Mouse (Mus musculus): ENCODE measurements around the gene Eif4ebp2.

Eif4ebp2 gene

DNA sequence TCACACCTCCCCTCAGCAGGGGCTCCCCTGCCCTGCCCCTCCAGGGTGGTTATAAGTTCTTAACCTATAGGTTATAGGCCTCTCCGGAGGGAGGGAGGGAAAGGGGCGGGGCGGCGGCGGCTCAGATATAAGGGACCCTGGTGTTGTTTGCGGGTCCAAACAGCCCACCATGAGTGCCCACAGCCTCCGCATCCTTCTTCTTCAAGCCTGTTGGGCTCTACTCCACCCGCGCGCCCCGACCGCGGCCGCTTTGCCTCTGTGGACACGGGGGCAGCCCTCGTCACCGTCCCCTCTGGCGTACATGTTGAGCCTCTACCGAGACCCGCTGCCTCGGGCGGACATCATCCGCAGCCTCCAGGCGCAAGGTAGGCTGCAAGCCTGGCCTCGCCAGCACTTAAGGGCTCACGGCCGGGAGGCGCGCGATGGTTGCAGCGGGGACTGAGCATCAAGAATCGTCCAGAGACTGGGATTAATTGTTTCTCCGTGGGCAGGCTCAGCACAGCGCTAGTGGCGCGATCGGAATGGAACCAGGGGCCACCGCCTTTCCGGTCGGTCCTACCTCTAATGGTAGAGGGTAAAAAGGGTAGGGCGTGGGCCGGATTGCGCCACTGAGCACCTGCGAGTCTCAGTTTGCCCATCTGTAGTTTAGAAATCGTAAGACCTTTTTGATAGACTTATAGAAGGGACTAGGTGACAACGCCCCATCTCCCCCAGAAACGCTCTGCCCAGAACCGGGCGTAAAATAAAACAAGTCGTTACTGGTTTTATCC, 34.1 kb downstream of the Eif4ebp2 start:
- DNase-seq (ENCODE audit: low spot score): no peak

- DNase-seq (ENCODE audit: low spot score): no peak
Observed at GRCm38 (mm10) chr10:61417672-61418071, 34.8 kb downstream of the Eif4ebp2 start, which contains the start of gene Nodal. Nodal (plus strand) TSS chr10:61417972.

DNA sequence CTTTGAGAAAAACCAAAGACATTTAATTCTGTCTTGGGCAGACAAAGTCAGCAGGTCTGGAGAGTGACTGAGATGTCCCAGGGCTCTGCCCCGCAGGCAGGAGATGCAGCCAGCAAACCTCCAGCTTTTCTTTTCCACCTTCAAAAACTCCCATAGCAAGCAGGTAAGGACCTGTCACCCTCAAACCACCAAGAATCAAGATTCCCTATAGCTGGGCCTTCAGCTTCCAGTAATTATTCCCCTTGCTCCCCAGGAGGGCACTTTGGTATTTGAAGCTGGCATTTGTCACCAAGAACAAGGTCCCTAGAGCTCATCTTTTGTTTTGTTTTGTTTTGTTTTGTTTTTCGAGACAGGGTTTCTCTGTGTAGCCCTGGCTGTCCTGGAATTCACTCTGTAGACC, 35.4 kb downstream of the Eif4ebp2 start:
- DNase-seq (ENCODE audit: low spot score): no peak

DNA sequence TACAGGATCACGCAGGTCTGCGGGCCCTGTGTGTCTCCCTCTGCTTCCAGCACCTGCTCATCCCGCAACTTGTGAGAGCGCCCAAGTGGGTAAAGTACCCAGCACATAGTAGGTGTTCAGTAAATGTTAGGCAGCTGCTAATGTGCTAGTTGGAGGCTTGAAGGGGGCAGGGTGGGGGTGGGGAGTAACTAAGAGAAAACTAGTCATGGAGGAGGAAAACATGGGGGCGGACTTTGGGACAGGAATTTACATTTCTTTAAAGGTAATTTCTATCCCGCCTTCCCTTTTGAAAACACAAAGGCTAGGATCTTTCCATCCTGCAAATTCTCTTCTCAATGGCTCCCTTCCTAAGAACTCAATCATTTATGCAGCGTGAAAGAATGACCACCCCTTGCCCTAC, 35.9 kb downstream of the Eif4ebp2 start:
- DNase-seq (ENCODE audit: low spot score): no peak

- DNase-seq (ENCODE audit: low spot score): no peak
Observed at GRCm38 (mm10) chr10:61415890-61416289, 36.6 kb downstream of the Eif4ebp2 start.

DNA sequence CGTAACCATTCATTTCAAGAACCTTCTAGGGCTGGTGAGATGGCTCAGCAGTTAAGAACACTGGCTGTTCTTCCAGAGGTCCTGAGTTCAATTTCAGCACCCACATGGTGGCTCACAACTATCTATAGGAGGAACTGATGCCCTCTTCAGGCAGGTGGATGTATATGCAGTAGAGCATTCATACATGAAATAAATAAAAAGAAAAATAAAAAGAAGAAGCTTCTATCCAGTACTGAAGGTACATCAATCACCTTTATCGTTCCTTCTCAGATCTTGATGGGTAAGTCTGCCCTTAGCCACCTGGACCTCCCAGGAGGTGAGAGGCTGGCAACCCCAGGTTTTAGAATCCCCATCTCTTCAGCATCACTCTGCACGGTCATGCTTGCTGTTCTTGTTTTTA, 37.2 kb downstream of the Eif4ebp2 start:
- no peak for DNase-seq (ENCODE audit: low spot score)

DNA sequence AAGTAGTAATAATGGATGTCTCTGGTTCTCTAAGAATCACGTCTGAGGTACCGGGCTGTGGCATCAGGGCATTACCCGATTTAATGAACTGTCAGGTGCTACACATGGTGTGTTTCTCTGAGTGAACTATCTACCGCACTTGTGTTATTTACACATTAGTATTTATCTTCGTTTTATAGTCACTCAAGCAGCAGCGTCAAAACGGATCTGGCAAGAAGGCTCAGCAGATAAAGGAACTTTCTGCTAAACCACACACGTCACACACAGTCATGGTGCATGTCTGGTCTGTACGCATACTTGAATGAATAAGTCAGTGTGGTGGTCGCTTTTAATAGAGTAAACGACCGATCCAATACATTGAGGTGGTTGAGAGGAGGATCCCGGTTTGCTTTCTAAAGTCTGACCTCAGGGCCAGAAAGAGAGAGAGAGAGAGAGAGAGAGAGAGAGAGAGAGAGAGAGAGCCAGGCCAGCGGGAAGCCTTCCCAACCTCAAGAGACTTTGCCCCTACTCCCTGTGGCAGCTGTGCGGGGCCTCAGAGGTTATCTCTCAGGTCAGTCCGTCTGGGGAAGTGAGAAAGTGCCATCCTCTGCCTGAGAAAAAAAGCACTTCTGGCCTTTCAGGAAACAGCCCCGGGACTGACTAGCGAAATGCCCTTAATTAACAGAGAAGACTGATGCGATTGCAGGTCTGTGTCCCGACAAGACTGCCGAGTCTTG, 39.4 kb downstream of the Eif4ebp2 start:
- peak; percentile 80 for DNase-seq (ENCODE audit: low spot score)

- DNase-seq (ENCODE audit: low spot score): no peak
Observed at GRCm38 (mm10) chr10:61410193-61410592, 42.3 kb downstream of the Eif4ebp2 start.

GRCm38 (mm10) chr10:61409776-61410175, 42.7 kb downstream of the Eif4ebp2 start:
- DNase-seq (ENCODE audit: low spot score): no peak

DNA sequence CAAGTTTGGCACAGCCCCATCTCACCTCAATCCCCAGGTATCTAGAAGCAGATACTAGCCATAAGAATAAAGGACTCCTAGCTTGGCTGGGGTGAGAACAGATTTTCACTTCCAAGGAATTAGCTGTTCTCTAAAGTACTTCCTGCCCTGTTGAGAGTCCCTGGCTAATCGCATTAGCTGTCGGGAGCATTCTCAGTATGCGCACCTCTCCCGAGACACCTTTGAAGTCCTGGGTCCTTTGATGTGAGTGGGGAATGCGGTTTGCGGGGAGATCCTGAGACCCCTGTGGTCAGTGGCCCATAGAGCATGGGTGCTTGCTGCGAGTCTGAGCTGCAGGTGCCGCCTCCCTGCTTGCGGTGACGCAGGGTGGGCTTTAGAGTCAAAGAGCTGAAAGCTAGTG, 46.5 kb downstream of the Eif4ebp2 start:
- DNase-seq (ENCODE audit: low spot score): no peak

DNA sequence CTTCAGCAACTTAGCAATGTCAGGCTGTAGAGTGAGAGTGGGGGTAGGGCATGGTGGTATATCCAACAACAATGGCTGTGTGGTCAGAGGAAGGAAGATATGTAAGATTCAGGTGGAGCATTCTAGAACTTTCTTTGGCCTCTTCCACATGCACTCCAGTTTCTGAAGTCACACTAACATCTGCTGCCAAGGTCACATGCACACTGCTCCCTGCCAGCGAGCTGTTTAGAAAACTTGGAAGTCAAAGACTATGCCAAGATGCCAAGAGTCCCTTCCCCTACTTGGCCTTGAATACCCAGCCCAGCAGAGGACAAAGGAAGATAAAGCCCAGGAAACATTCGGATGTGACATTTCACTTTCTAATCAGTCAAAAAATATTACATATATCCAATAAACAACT, 49.5 kb downstream of the Eif4ebp2 start:
- no peak for DNase-seq (ENCODE audit: low spot score)

DNA sequence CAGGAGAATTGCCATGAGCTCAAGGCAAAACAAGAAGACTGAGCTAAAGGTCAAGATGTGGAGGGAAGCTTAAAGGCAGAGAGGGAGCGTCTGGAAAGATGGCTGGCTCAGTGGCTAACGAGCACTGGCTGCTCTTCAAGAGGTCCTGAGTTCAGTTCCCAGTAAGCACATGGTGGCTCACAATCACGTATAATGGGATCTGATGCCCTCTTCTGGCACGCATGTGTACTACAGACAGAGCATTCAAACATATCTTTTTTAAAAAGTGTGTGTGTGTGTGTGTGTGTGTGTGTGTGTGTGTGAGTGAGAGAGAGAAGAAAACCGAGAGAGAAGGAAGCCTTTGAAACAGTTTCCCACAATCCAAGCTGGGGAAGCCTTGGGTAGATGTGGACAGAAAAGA, 50.0 kb downstream of the Eif4ebp2 start:
- no peak for DNase-seq (ENCODE audit: low spot score)

DNA sequence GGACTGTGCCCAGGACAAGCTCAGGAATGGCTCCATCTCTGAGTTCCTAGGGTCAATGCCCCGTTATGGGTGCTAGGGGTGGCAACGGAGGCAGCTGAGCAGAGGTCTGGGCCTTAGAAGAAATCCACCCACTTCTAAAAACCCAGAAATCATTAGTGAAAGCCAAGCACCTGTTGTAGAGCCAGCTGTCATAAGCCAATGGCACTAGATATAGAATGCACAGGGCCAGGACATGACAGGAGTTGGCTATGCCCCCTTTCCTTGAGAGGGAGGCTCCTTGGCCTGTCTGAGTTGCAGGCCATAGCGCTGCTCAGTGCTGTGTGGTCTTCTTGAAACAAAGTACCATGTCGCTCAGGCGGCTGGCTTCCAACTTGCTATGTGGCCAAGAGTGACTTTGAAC, 52.1 kb downstream of the Eif4ebp2 start:
- DNase-seq (ENCODE audit: low spot score): no peak

DNA sequence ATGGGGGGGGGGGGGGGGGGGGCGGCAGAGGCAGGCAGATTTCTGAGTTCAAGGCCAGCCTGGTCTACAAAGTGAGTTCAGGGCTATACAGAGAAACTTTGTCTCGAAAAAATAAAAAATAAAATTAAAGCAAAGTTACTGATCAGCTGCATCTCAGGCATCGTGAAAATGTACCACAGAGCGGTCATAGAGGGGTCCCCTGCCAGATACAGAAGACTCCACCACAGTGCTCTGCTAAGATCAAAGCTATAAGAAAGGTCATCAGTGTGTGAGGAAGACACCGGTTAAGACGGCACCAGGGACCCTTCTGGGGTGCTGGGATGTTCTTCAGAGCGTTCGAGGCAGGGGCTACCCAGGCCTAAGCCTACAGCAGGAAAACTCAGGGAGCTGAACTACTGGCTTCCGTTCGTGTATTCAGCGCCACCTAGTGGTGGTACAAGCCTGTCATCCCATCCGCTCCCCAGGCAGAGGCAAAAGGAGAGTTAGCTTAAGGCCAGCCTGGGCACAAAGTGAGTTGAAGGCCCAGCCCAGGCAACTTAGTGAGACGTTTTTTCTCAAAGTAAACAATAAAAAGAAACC, 53.2 kb downstream of the Eif4ebp2 start:
- peak; percentile 69 for DNase-seq (ENCODE audit: low spot score)

- DNase-seq (ENCODE audit: low spot score): no peak
Observed at GRCm38 (mm10) chr10:61398125-61398524, 54.3 kb downstream of the Eif4ebp2 start.

- DNase-seq (ENCODE audit: low spot score): no peak
Observed at GRCm38 (mm10) chr10:61394476-61395136, 57.9 kb downstream of the Eif4ebp2 start.

GRCm38 (mm10) chr10:61392584-61392983, 59.9 kb downstream of the Eif4ebp2 start:
- no peak for DNase-seq (ENCODE audit: low spot score)

- no peak for DNase-seq (ENCODE audit: low spot score)
Observed at GRCm38 (mm10) chr10:61390148-61390547, 62.3 kb downstream of the Eif4ebp2 start.

DNA sequence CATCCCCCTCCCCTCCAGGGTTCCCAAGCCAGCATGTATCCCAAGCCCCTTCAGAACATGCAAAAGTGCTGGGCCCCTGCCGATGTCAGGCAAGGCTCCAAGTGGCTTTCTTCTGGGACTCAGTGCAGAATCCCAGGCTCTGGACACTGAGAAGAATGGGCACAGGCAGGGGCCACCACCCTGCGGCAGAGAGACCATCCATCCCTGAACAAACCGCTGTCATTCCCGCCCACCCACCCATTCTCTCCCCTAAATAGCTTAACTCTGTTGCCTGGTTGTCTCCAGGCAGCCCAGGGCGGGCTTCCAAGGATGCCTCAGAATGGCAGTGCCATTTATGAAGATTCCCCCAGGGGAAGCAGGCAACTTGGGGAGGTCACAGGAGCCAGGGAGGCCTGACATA, 63.4 kb downstream of the Eif4ebp2 start:
- no peak for DNase-seq (ENCODE audit: low spot score)

- no peak for DNase-seq (ENCODE audit: low spot score)
Observed at GRCm38 (mm10) chr10:61386284-61386683, 66.2 kb downstream of the Eif4ebp2 start.

- DNase-seq (ENCODE audit: low spot score): no peak
Observed at GRCm38 (mm10) chr10:61385174-61385573, 67.3 kb downstream of the Eif4ebp2 start.

GRCm38 (mm10) chr10:61383715-61384047, 68.8 kb downstream of the Eif4ebp2 start:
- no peak for DNase-seq (ENCODE audit: low spot score)

Measured in c-Kit-positive CD71-positive TER-119-positive erythroid progenitor cells, embryonic 14.5 days (primary cell).